Mouse (Mus musculus): ENCODE measurements around the gene Rgma.

Gene Rgma

GRCm38 (mm10) chr7:73433637-73434335 lies 58.5 kb downstream of the Rgma start:
- no peak for DNase-seq (ENCODE audit: low spot score)

DNA sequence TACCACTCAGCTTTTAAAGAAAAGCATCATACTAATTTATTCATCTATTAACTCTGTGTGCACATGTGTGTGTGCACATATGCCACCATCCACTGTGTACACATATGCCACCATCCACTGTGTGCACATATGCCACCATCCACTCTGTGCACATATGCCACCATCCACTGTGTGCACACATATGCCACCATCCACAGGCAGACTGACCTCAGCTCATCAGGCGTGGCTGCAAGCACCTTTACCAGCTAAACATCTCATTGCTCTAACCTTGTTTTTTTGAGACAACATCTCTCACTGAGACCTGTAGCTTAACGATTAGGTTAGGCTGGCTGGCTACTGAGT lies 59.0 kb downstream of the Rgma start:
- DNase-seq (ENCODE audit: low spot score): no peak

DNA sequence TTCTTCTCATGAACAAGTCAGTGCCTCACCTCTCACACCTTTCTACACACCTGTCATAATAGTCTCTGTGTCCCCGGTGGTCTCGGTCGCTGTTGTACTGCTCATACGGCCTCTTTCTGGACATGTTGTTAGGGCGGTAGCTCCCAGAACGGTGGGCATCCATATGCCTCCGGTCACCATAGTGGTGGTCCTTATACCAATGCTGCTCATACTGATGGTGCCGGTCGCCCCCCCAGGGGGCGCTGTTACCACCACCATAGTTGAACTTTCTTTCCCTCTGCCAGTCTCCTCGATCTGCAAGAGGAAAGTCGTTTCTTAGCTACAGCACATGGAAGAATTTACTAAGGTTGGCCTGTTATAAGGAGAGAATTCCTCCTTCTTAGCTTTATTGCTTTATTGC lies 60.4 kb downstream of the Rgma start:
- peak; percentile 59 for DNase-seq (ENCODE audit: low spot score)

GRCm38 (mm10) chr7:73441802-73442201 lies 66.5 kb downstream of the Rgma start:
- no peak for DNase-seq (ENCODE audit: low spot score)

GRCm38 (mm10) chr7:73442246-73442645 lies 66.9 kb downstream of the Rgma start:
- no peak for DNase-seq (ENCODE audit: low spot score)

DNA sequence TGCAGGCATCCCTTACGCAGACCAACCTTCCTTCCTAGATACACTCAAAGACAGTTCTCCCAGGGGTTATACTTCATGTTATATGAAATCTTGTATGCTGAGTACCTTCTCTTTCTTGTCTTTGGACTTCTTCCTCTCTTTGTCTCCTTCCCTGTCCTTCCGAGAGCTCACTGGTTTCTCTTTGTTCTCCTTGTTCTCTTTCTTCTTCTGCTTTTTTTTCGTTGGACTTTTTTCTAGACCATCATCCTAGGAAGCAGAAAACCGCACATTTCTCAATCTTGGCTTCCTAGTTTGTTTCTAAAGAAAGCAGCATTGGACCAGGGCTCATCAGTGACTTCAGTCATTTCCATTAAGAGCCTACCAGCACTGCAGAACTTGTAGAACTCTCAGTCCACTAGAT lies 76.3 kb downstream of the Rgma start:
- no peak for DNase-seq (ENCODE audit: low spot score)

- no peak for DNase-seq (ENCODE audit: low spot score)
Observed at GRCm38 (mm10) chr7:73452187-73452808, 77.0 kb downstream of the Rgma start.

DNA sequence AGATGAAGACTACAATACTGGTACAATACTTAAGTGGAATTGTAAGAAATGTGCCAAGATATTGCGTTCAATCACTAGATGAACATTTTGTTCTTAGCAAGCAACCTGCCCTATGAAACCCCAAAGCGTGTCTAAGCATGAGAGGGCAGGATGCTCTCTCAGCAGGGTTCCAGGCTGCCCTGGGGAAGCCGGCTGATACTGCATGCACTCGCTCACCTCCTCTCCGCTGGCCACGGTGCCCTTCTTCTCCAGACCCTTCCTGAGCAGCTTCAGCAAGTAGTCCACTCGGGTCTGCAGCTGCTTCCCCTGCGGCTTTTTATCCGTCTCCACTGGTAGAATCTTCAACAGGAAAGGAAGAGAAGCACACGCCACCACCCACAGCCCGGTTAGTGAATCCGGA lies 78.8 kb downstream of the Rgma start:
- no peak for DNase-seq (ENCODE audit: low spot score)

- DNase-seq (ENCODE audit: low spot score): no peak
Observed at GRCm38 (mm10) chr7:73463546-73463945, 88.2 kb downstream of the Rgma start.

GRCm38 (mm10) chr7:73467741-73468140 lies 92.4 kb downstream of the Rgma start:
- no peak for DNase-seq (ENCODE audit: low spot score)

Measured in retina, embryonic 14.5 days (tissue).